Mouse (Mus musculus) hindbrain, postnatal 0 days (tissue): ENCODE data around the gene Plch1. TPM values are rescaled to one million over a fixed set of nuclear protein-coding genes. Genes with fewer than 3 reads are reported as not detected.

Experiments used
- ATAC-seq: fragments of 200-750 bp; cut with Nextera tagmentation; 2 replicates; pipeline ENCODE4 v1.8.0; 2017; ENCODE audit warnings: mild to moderate bottlenecking, moderate TSS enrichment, moderate library complexity
- DNase-seq: peaks from one replicate; pipeline ENCODE4 v3.0.0-alpha.2; 2015; ENCODE audit warnings: low spot score
- H3K27ac ChIP-seq: fragments of 300-500 bp; sonication (generic); 2 replicates; pipeline ENCODE4 v1.5.1; 2014; ENCODE audit warnings: mild to moderate bottlenecking
- H3K27me3 ChIP-seq: fragments of 300-500 bp; sonication (generic); 2 replicates; pipeline ENCODE4 v1.6.1; 2014; ENCODE audit warnings: low read length, mixed read lengths; ENCODE audit not compliant: insufficient read depth
- H3K36me3 ChIP-seq: fragments of 300-500 bp; sonication (generic); 2 replicates; pipeline ENCODE4 v1.6.1; 2014; ENCODE audit warnings: low read length, mixed read lengths; ENCODE audit not compliant: insufficient read depth
- H3K4me1 ChIP-seq: fragments of 300-500 bp; sonication (generic); 2 replicates; pipeline ENCODE4 v1.6.1; 2014; ENCODE audit warnings: antibody characterized with exemption, low read length, mixed read lengths; ENCODE audit not compliant: insufficient read depth
- H3K4me2 ChIP-seq: fragments of 300-500 bp; sonication (generic); 2 replicates; pipeline ENCODE4 v1.6.1; 2014; ENCODE audit warnings: low read depth, mild to moderate bottlenecking, low read length, moderate library complexity, mixed read lengths
- H3K4me3 ChIP-seq: fragments of 300-500 bp; sonication (generic); 2 replicates; pipeline ENCODE4 v1.5.1; 2014; ENCODE audit warnings: low read length
- H3K9ac ChIP-seq: fragments of 300-500 bp; sonication (generic); replicated peaks from 2 replicates; pipeline ENCODE4 v1.6.1; 2014; ENCODE audit warnings: mild to moderate bottlenecking, low read length, moderate library complexity, mixed read lengths
- H3K9me3 ChIP-seq: fragments of 300-500 bp; sonication (generic); 2 replicates; pipeline ENCODE4 v1.6.1; 2016; ENCODE audit warnings: low read length, mixed read lengths
- CTCF ChIP-seq: IDR thresholded peaks from 2 replicates; pipeline ENCODE4 v1.5.1; 2016; ENCODE audit warnings: antibody characterized with exemption, control low read depth, low read depth
- WGBS: fragments of 180-500 bp; shearing (Covaris S2); extraction: QIAGEN DNeasy Blood & Tissue Kit; methylation state at CpG from one replicate; pipeline ENCODE4 v1.1.7; 2014; 5-methylcytosine and 5-hydroxymethylcytosine counted together
- polyA plus RNA-seq: library from polyadenylated mRNA; unstranded; fragments of >200 nt; fragmentation: Nextera tagmentation; extraction: Ambion mirVana; gene quantifications from 2 replicates; pipeline ENCODE4 v1.2.1, GENCODE M21; 2015
- total RNA-seq: library from RNA; depleted of rRNA; stranded (reverse); fragments of >200 nt; gene quantifications from 2 replicates; pipeline ENCODE4 v1.2.3, GENCODE M21; 2014

Gene Plch1
- total and polyA plus RNA-seq, 2 experiments from 2014 or later, result 4.1 to 11.7 TPM

GRCm38 (mm10) chr3:63868285-63868684 is 31.0 kb downstream of the Plch1 start:
- H3K9me3 ChIP-seq, result no peaks in the 10 kb centered on the region
- no peaks in the 10 kb centered on the region for H3K27me3 ChIP-seq
- TF ChIP-seq CTCF, result peak; percentile 69
- no peaks in the 10 kb centered on the region for H3K4me1 ChIP-seq
- ATAC-seq (peak; percentile 30; the same call in 1 of the 2 replicates), DNase-seq (peak; percentile 82)
- H3K36me3 ChIP-seq, result no peaks in the 10 kb centered on the region
- no peak overlapping the region for H3K4me3 ChIP-seq
- whole genome bisulfite sequencing, result 73% methylated on average over 1 of the region's 1 CpGs
- H3K4me2 ChIP-seq, result no peak overlapping the region
- H3K9ac ChIP-seq, result no peak overlapping the region
- no peak overlapping the region for H3K27ac ChIP-seq

- TF ChIP-seq CTCF, result no peak
- Histone ChIP-seq H3K27me3 (no peaks in the 10 kb centered on the region), H3K4me3 (no peak overlapping the region), H3K9ac (no peak overlapping the region), H3K4me1 (no peaks in the 10 kb centered on the region), H3K27ac (no peak overlapping the region), H3K9me3 (no peaks in the 10 kb centered on the region), H3K4me2 (no peak overlapping the region), H3K36me3 (no peaks in the 10 kb centered on the region)
- DNase-seq (peak; percentile 32), ATAC-seq (no peak)
- WGBS, result 27% methylated on average over 2 of the region's 2 CpGs
Measured at GRCm38 (mm10) chr3:63865069-63865468, 34.2 kb downstream of the Plch1 start.

GRCm38 (mm10) chr3:63862716-63863115 is 36.6 kb downstream of the Plch1 start:
- H3K9me3 ChIP-seq, result no peaks in the 10 kb centered on the region
- H3K36me3 ChIP-seq, result no peaks in the 10 kb centered on the region
- H3K4me3 ChIP-seq, result no peak overlapping the region
- H3K4me2 ChIP-seq, result peak overlapping the region; percentile 41
- ATAC-seq (no peak), DNase-seq (peak; percentile 62)
- H3K4me1 ChIP-seq, result no peaks in the 10 kb centered on the region
- H3K9ac ChIP-seq, result no peak overlapping the region
- no peaks in the 10 kb centered on the region for H3K27me3 ChIP-seq
- WGBS, result 43% methylated on average over 10 of the region's 10 CpGs
- TF ChIP-seq CTCF, result no peak
- H3K27ac ChIP-seq, result no peak overlapping the region

DNA sequence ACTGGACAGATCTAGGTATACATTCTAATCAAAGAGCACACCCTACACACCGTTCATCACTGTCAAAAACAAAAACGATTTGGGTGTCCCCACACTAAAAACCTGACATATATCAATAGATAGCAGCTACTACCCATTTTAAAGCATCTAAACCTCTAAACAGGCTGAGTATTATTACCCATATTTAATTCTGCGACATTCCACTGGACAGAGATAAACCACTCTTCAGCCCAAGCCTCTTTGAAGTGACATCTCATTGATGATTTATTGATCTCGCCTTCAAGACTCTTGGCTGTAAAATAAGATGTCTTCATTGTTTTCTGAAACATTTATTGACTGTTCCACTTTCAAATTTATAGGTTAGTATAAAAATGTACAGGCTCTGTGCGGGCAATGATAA is 46.4 kb downstream of the Plch1 start:
- Histone ChIP-seq H3K27me3 (no peaks in the 10 kb centered on the region), H3K4me1 (no peaks in the 10 kb centered on the region; the same call in 1 of the 2 replicates), H3K36me3 (no peaks in the 10 kb centered on the region), H3K27ac (no peak overlapping the region), H3K9ac (no peak overlapping the region), H3K9me3 (no peaks in the 10 kb centered on the region), H3K4me2 (no peak overlapping the region), H3K4me3 (no peak overlapping the region)
- WGBS, result 85% methylated on average over 5 of the region's 5 CpGs
- DNase-seq (no peak), ATAC-seq (no peak)
- no peak for TF ChIP-seq CTCF

DNA sequence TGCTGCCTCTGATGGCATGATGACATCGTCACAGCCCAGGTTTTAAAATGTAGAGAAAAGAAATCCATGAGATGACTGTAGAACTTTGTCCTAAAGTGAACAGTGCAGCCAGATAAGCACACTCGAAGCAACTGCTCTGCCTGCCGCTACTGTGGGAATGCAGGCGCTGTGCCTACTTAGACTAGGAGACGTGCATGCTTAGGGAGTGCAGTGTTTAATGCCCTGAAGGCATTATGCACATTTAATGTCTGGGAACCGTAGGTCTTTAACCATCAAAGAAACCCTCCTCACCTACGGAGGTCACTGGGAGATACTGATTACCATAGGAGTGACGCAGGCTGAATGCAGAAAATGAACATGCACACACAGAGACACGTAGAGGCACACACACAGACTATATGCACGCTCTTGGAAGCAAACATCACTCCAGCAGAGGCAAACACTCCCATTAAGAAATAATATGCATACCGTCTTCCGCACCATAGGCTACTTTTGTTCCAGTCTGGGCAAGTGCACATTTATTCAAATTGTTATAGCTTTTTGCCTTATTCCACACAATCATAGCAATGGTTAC is 48.1 kb downstream of the Plch1 start:
- DNase-seq (peak; percentile 57), ATAC-seq (peak; percentile 82)
- Histone ChIP-seq H3K9ac (peak overlapping the region; percentile 35), H3K4me3 (peak overlapping the region; percentile 24), H3K9me3 (no peaks in the 10 kb centered on the region), H3K4me1 (no peaks in the 10 kb centered on the region; the same call in 1 of the 2 replicates), H3K27ac (0 out of 2 replicates have a peak overlapping the region, but pooled peaks have one; percentile 32), H3K27me3 (no peaks in the 10 kb centered on the region), H3K4me2 (peak overlapping the region; percentile 55), H3K36me3 (no peaks in the 10 kb centered on the region)
- 16% methylated on average over 12 of the region's 12 CpGs for WGBS
- no peak for TF ChIP-seq CTCF

DNA sequence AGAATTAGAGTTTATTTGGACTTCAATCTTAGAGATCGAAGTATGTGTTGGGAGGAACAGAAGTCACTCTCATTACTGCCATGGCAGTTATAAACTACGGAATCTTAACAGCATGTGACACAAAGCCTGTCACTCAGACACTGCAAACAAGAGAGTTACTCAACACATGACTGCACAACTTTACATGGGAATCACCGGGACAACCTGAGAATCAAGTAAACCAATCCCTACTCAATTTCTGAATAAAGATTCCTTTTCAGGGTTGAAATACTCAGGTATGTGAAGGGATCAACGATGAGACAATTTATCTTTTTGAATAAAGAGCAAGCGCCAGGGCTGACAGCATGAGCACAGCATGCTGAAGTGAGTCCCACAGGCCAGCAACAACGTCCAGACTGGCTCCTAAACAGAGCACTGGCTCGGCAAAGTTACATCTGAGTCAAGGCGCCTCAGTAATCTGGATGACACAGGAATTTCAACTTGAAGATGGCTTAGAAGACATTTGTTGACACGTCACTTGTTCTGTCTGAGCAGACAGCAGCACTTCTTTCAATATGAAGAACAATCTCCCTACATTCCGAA is 49.4 kb downstream of the Plch1 start:
- no peaks in the 10 kb centered on the region for H3K9me3 ChIP-seq
- no peaks in the 10 kb centered on the region for H3K27me3 ChIP-seq
- H3K4me2 ChIP-seq, result peak overlapping the region; percentile 47
- H3K9ac ChIP-seq, result no peak overlapping the region
- no peaks in the 10 kb centered on the region; the same call in 1 of the 2 replicates for H3K4me1 ChIP-seq
- 21% methylated on average over 10 of the region's 10 CpGs for WGBS
- no peak overlapping the region for H3K27ac ChIP-seq
- H3K36me3 ChIP-seq, result no peaks in the 10 kb centered on the region
- ATAC-seq (peak; percentile 67; the same call in 1 of the 2 replicates), DNase-seq (peak; percentile 30)
- TF ChIP-seq CTCF, result no peak
- peak overlapping the region; percentile 18 for H3K4me3 ChIP-seq

DNA sequence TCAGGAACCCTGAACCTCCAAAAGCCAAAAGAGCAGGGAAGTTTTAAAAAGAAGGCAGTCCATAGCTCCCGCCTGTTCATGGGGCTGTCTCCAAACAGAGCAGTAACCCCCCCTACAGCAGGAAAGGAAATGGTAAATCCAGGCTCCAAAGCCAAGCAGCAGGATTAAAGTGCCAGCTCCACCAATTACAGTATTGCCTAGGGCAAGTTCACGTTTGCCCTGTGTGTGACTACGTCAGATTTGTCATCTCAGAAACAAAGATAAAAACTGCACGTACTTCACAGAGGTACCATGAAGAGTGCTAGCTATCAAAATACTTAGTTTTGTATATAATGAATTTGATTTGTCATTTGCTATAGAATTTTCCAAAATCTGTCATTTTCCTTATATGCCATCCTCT is 55.1 kb downstream of the Plch1 start:
- Histone ChIP-seq H3K4me3 (no peak overlapping the region), H3K27ac (no peak overlapping the region), H3K9ac (no peak overlapping the region), H3K4me2 (no peak overlapping the region), H3K4me1 (no peaks in the 10 kb centered on the region), H3K36me3 (no peaks in the 10 kb centered on the region), H3K27me3 (no peaks in the 10 kb centered on the region), H3K9me3 (no peaks in the 10 kb centered on the region)
- no peak for TF ChIP-seq CTCF
- DNase-seq (no peak), ATAC-seq (no peak)
- WGBS, result 63% methylated on average over 4 of the region's 4 CpGs
